Mouse (Mus musculus): ENCODE measurements around the gene Tob2.
A peak's percentile ranks its signal among the peaks of the same experiment; 100 is the strongest.

- peak; percentile 29 for TF ChIP-seq POLR2A (IDR thresholded peaks at IDR 0.05; ENCODE audit: insufficient read length, low read depth)
- TF ChIP-seq MYOG (IDR thresholded peaks at IDR 0.05; ENCODE audit: control insufficient read depth in 1 of 3, insufficient read depth in 1 of 3, insufficient read length in 2 of 3, low read depth in 2 of 3), result no peak
Measured at GRCm38 (mm10) chr15:81907953-81908352, 49.4 kb upstream of the Tob2 start.
